Mouse (Mus musculus): Measurements from ENCODE around the gene Vmn1r59. TPM values are rescaled to one million over a fixed set of nuclear protein-coding genes. Genes with fewer than 3 reads are reported as not detected.

Gene Vmn1r59
- polyA plus RNA-seq (2012; rRNA removed): not detected in 2 replicates

DNA sequence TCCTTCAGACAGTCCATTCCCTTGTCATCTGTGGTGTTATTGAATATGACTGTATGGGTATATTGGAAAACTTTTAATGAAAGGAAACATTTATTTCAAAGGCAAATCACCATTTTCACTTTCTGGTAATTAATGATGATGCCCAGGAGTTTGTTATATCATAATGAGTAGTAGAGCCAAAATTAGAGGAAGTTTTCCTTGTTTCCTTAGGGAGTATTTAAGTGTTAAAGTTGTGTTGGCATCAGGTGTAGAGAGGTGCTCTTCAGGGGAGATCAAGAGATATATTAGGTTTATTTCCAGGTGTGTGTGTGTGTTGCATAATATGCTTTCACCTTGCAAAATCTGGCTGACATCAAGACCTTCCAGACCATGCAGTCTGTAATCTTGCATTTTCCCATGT lies at the start of gene Vmn1r59:
TSS of gene Vmn1r59 (minus strand) at position 101 of the 400 bp plus-strand sequence.

DNA sequence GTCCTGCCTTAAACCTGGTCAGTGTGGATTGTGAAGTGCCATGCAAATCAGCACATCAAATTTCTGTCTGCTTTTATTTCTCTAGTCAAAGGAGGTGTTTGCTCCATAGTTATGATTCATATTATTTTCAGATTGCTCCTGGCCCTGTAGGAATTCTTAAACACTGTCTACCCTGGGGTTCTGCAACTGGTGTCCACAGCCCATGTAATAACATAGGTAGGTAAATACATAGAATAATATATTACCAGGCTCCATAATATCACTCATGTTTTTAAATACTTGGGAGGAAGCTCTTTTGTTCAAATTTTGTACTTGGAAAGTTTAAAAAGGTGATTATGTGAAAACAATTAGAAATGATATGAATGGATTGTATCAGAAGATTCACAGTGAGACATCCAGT lies 37.3 kb upstream of the Vmn1r59 start, which contains the start of gene Vmn2r28:
TSS of gene Vmn2r28 (minus strand) at position 101 of the 400 bp plus-strand sequence.

DNA sequence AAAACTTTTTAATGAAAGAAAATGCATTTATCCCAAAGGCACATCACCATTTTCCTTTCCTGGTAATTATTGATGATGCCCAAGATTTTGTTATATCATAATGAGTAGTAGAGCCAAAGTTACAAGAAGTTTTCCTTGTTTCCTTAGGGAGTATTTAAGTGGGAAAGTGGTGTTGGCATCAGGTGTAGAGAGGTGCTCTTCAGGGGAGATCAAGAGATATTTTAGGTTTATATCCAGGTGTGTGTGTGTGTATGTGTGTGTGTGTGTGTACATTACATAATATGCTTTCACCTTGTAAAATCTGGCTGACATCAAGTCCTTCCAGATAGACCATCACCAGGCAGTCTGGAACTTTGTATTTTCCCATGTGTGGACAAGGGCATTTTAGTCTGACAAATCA lies 43.3 kb downstream of the Vmn1r59 start, which contains the start of gene Vmn1r58:
TSS of gene Vmn1r58 (minus strand) at position 101 of the 400 bp plus-strand sequence.

Other genes starting within 250 kb of the Vmn1r59 start
- not detected in 2 replicates for gene Vmn1r57, start 238.3 kb downstream of the Vmn1r59 start, polyA plus RNA-seq (2012; rRNA removed)
- gene Gm5065, start 106.2 kb downstream of the Vmn1r59 start, polyA plus RNA-seq (2012; rRNA removed): not detected in 2 replicates
- not detected in 2 replicates for gene Nlrp2, start 105.7 kb downstream of the Vmn1r59 start, polyA plus RNA-seq (2012; rRNA removed)
- gene Vmn1r58, start 43.4 kb downstream of the Vmn1r59 start, polyA plus RNA-seq (2012; rRNA removed): not detected in 2 replicates
- gene Vmn2r28, start 37.2 kb upstream of the Vmn1r59 start, polyA plus RNA-seq (2012; rRNA removed): not detected in 2 replicates
- gene Vmn1r60, start 90.5 kb upstream of the Vmn1r59 start, polyA plus RNA-seq (2012; rRNA removed): not detected in 2 replicates
- not detected in 2 replicates for gene Vmn1r61, start 156.5 kb upstream of the Vmn1r59 start, polyA plus RNA-seq (2012; rRNA removed)
- not detected in 2 replicates for gene Vmn1r62, start 216.9 kb upstream of the Vmn1r59 start, polyA plus RNA-seq (2012; rRNA removed)